Mouse (Mus musculus) intestine, postnatal 0 days (tissue): Measurements from ENCODE around the gene Tas1r1. TPM values are rescaled to one million over a fixed set of nuclear protein-coding genes. Genes with fewer than 3 reads are reported as not detected.

Source experiments
- ATAC-seq: fragments of 200-750 bp; cut with Nextera tagmentation; 2 replicates; pipeline ENCODE4 v1.8.0; 2017; ENCODE audit warnings: mild to moderate bottlenecking, moderate TSS enrichment, moderate library complexity
- H3K27ac ChIP-seq: fragments of 300-500 bp; sonication (generic); 2 replicates; pipeline ENCODE4 v1.5.1; 2014; ENCODE audit warnings: mild to moderate bottlenecking, low read depth, low read length, moderate library complexity
- H3K27me3 ChIP-seq: fragments of 300-500 bp; sonication (generic); replicated peaks from 2 replicates; pipeline ENCODE4 v1.6.1; 2014; ENCODE audit warnings: low read length, mixed read lengths; ENCODE audit not compliant: control insufficient read depth, insufficient read depth
- H3K36me3 ChIP-seq: fragments of 300-500 bp; sonication (generic); 2 replicates; pipeline ENCODE4 v1.6.1; 2014; ENCODE audit warnings: mild to moderate bottlenecking, moderate library complexity; ENCODE audit not compliant: control insufficient read depth, insufficient read depth
- H3K4me1 ChIP-seq: fragments of 300-500 bp; sonication (generic); replicated peaks from 2 replicates; pipeline ENCODE4 v1.6.1; 2014; ENCODE audit warnings: antibody characterized with exemption, low read length, mixed read lengths; ENCODE audit not compliant: control insufficient read depth, insufficient read depth
- H3K4me2 ChIP-seq: fragments of 300-500 bp; sonication (generic); replicated peaks from 2 replicates; pipeline ENCODE4 v1.6.1; 2014; ENCODE audit warnings: low read depth, mild to moderate bottlenecking, moderate library complexity
- H3K4me3 ChIP-seq: fragments of 300-500 bp; sonication (generic); 2 replicates; pipeline ENCODE4 v1.5.1; 2014; ENCODE audit warnings: low read depth, low read length
- H3K9ac ChIP-seq: fragments of 300-500 bp; sonication (generic); 2 replicates; pipeline ENCODE4 v1.6.1; 2014; ENCODE audit warnings: mild to moderate bottlenecking, low read depth, low read length
- H3K9me3 ChIP-seq: fragments of 300-500 bp; sonication (generic); 2 replicates; pipeline ENCODE4 v1.6.1; 2016; ENCODE audit warnings: mixed run types; ENCODE audit not compliant: control insufficient read depth
- CTCF ChIP-seq: sonication (generic); IDR thresholded peaks from 2 replicates; pipeline ENCODE4 v1.5.1; 2016; ENCODE audit warnings: low read depth, mild to moderate bottlenecking, control low read depth, antibody characterized with exemption, moderate library complexity
- WGBS: fragments of 180-500 bp; shearing (Covaris S2); extraction: QIAGEN DNeasy Blood & Tissue Kit; methylation state at CpG from one replicate; pipeline ENCODE4 v1.1.7; 2014; 5-methylcytosine and 5-hydroxymethylcytosine counted together
- polyA plus RNA-seq: library from polyadenylated mRNA; unstranded; fragments of >200 nt; fragmentation: Nextera tagmentation; extraction: Ambion mirVana; gene quantifications from 2 replicates; pipeline ENCODE4 v1.2.1, GENCODE M21; 2015

Gene Tas1r1
- polyA plus RNA-seq, 1 experiment from 2014 or later, result 0.08 TPM

GRCm38 (mm10) chr4:152027524-152027923 is 10.8 kb downstream of the Tas1r1 start, which contains the start of gene Zbtb48:
TSS of gene Zbtb48 (minus strand) at chr4:152027671.
- Histone ChIP-seq H3K36me3 (peaks cover 14% of the 10 kb centered on the region), H3K27me3 (no peaks in the 10 kb centered on the region), H3K9me3 (no peaks in the 10 kb centered on the region), H3K4me2 (peak within 1 kb of the TSS; percentile 97), H3K27ac (peak within 1 kb of the TSS; percentile 75), H3K9ac (peak within 1 kb of the TSS; percentile 41), H3K4me1 (peaks cover 5% of the 10 kb centered on the region), H3K4me3 (peak within 1 kb of the TSS; percentile 65)
- TF ChIP-seq CTCF, result peak; percentile 8
- under 1% methylated on average over 33 of the region's 35 CpGs for WGBS
- ATAC-seq, result peak; percentile 97

GRCm38 (mm10) chr4:152026751-152027508 is 11.4 kb downstream of the Tas1r1 start:
- Histone ChIP-seq H3K4me2 (peak overlapping the region; percentile 97), H3K9ac (peak overlapping the region; percentile 41), H3K27ac (peak overlapping the region; percentile 75), H3K27me3 (no peaks in the 10 kb centered on the region), H3K4me1 (peaks cover 5% of the 10 kb centered on the region), H3K4me3 (peak overlapping the region; percentile 65), H3K36me3 (peaks cover 19% of the 10 kb centered on the region), H3K9me3 (no peaks in the 10 kb centered on the region)
- 1% methylated on average over 35 of the region's 41 CpGs for WGBS
- TF ChIP-seq CTCF, result peak; percentile 36
- ATAC-seq, result peak; percentile 55

- Histone ChIP-seq H3K27ac (no peak overlapping the region), H3K4me1 (peaks cover 5% of the 10 kb centered on the region), H3K4me3 (no peak overlapping the region), H3K27me3 (no peaks in the 10 kb centered on the region), H3K36me3 (peaks cover 41% of the 10 kb centered on the region), H3K9me3 (no peaks in the 10 kb centered on the region), H3K9ac (no peak overlapping the region; the same call in 1 of the 2 replicates), H3K4me2 (no peak overlapping the region)
- TF ChIP-seq CTCF, result no peak
- ATAC-seq, result no peak
- WGBS, result 93% methylated on average over 11 of the region's 11 CpGs
Observed at GRCm38 (mm10) chr4:152024525-152024924, 13.8 kb downstream of the Tas1r1 start.

GRCm38 (mm10) chr4:152022506-152022905 is 15.9 kb downstream of the Tas1r1 start:
- ATAC-seq, result no peak
- no peak overlapping the region for H3K27ac ChIP-seq
- no peak for TF ChIP-seq CTCF
- no peak overlapping the region for H3K4me2 ChIP-seq
- H3K9ac ChIP-seq, result no peak overlapping the region
- H3K27me3 ChIP-seq, result no peaks in the 10 kb centered on the region
- H3K4me3 ChIP-seq, result no peak overlapping the region
- no peaks in the 10 kb centered on the region for H3K9me3 ChIP-seq
- WGBS, result 87% methylated on average over 8 of the region's 8 CpGs
- H3K36me3 ChIP-seq, result peaks cover 49% of the 10 kb centered on the region
- H3K4me1 ChIP-seq, result peaks cover 5% of the 10 kb centered on the region

- Histone ChIP-seq H3K36me3 (peaks cover 49% of the 10 kb centered on the region), H3K27me3 (no peaks in the 10 kb centered on the region), H3K9me3 (no peaks in the 10 kb centered on the region), H3K4me1 (peaks cover 5% of the 10 kb centered on the region), H3K27ac (no peak overlapping the region), H3K4me3 (no peak overlapping the region), H3K9ac (no peak overlapping the region), H3K4me2 (no peak overlapping the region)
- peak; percentile 31; the same call in 1 of the 2 replicates for TF ChIP-seq CTCF
- no peak for ATAC-seq
- 75% methylated on average over 12 of the region's 12 CpGs for WGBS
Observed at GRCm38 (mm10) chr4:152021568-152022097, 16.7 kb downstream of the Tas1r1 start.

- H3K27ac ChIP-seq, result no peak overlapping the region
- no peak overlapping the region for H3K4me2 ChIP-seq
- H3K27me3 ChIP-seq, result no peaks in the 10 kb centered on the region
- WGBS, result 92% methylated on average over 21 of the region's 21 CpGs
- no peaks in the 10 kb centered on the region for H3K4me1 ChIP-seq
- H3K4me3 ChIP-seq, result no peak overlapping the region
- no peak for TF ChIP-seq CTCF
- no peak for ATAC-seq
- H3K36me3 ChIP-seq, result peaks cover 51% of the 10 kb centered on the region
- H3K9me3 ChIP-seq, result no peaks in the 10 kb centered on the region
- no peak overlapping the region for H3K9ac ChIP-seq
Observed at GRCm38 (mm10) chr4:152020024-152020423, 18.3 kb downstream of the Tas1r1 start.
